Mouse (Mus musculus): ENCODE results near the gene Nup210l.
"Not testable (repeated sequence)": the region's sequence is repeated elsewhere in the genome, so short reads cannot be mapped to it uniquely, and the experiment has no call there.

Nup210l gene

GRCm38 (mm10) chr3:90222455-90222854, 118.5 kb downstream of the Nup210l start:
- in situ Hi-C loops (cut with MboI, MseI), result loop anchor here (5.0 kb wide), 2 partner anchors 150 to 155 kb away; no protein-coding TSS in a partner anchor

GRCm38 (mm10) chr3:90222941-90223340, 119.0 kb downstream of the Nup210l start:
- in situ Hi-C loops (cut with MboI, MseI), result loop anchor here (5.0 kb wide), 2 partner anchors 149 to 154 kb away; no protein-coding TSS in a partner anchor

- in situ Hi-C loops (cut with MboI, MseI), result loop anchor here (5.0 kb wide), 2 partner anchors 148 to 153 kb away; no protein-coding TSS in a partner anchor
Measured at GRCm38 (mm10) chr3:90224331-90224730, 120.4 kb downstream of the Nup210l start.

- in situ Hi-C loops (cut with MboI, MseI), result no loop called here
Measured at GRCm38 (mm10) chr3:90231075-90231474, 127.1 kb downstream of the Nup210l start.

GRCm38 (mm10) chr3:90231507-90232333, 127.8 kb downstream of the Nup210l start, which contains the start of gene Jtb:
Jtb (plus strand) TSS chr3:90231597.
- in situ Hi-C loops (cut with MboI, MseI), result no loop called here

DNA sequence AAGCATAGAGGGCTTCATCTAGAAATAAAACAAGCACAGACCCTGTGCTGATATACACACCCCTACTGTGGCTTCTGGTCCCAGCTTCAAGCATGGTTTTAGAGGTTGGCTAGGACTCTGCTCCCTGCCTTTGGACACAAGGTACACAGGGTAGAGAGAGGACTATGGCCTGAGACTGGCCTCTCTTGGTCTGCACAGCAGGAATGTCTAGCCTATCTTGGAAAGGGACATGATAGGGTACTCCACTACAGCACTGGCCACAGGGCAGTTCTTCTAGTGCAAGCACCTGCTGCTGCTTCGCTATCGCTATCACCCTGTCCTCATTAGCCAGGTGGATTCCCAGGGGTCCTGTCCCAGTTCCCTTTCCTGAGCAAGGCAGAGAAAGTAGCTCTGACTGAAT, 137.3 kb downstream of the Nup210l start:
- in situ Hi-C loops (cut with MboI, MseI), result no loop called here

DNA sequence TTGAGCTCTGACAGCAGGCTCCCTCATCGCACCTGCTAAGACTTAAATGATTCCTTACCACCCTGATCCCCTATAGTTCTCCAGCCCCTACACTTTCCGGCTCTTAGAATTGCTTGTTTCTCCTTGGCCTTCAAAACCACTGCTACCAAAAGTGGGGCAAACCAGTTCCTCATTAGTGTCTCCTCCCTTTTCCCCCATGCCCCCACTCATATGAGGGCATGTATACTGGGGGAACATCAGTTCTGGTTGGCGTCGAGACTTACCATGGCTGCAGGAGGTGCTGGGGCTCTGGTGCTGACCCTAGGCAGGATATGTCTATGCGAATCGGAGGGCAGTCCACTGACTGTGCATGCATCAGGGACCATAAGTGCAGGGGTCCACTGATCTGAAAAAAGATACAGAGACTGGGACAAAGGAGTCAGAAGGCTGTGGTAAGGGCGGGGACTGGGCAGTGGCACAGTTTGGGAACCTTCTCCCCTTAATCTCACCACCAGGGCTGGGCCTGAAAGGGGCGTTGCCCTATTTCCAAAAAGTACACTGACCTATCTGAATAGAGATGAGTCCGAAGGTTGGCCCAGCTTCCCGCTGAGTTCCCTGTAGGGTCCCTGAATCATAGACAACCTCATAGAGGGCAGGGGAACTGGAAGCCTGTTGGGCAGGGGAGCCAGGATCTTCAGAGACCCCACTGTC, 137.9 kb downstream of the Nup210l start:
- in situ Hi-C loops (cut with MboI, MseI), result no loop called here

DNA sequence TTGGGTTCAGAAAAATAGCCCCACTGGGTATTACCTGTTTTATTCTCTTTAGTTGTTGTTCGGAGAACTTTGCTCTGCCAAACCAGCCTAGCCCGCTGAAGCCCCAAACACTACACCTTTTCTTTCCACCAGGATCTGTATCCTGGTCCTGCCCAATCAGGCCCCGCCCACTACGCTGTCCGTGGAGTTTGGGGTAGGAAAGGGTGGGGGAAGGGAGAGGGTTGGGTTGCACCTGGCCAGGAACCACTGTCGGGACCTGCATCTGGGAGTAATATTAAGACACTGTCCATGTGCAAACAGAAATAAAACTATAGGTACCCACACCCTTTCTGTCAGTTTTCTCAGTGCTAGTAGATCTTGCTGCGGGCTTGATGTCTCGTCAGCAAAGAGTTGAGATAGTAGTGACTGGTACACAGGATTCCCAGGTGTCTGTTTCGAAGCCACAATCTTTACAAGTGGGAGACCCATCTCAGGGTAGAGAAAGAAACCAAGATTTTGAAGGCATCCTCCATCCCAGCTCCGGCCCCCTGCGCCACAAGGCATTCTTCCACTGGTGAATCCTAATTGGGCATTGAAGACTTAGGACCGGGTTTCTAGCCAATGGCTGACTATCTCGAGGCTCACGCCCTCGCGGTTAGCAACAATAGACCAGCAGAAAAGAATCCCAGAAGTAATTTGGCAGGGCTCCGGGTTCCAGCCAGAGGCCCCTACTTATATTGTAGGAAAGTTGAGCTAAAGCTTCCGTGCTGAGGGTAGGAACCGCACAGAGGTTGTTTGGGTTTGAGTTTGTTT, 139.2 kb downstream of the Nup210l start, which contains the start of gene Creb3l4:
Gene Creb3l4 (minus strand): TSS at position 529 of the 792 bp plus-strand sequence.
- in situ Hi-C loops (cut with MboI, MseI), result no loop called here

DNA sequence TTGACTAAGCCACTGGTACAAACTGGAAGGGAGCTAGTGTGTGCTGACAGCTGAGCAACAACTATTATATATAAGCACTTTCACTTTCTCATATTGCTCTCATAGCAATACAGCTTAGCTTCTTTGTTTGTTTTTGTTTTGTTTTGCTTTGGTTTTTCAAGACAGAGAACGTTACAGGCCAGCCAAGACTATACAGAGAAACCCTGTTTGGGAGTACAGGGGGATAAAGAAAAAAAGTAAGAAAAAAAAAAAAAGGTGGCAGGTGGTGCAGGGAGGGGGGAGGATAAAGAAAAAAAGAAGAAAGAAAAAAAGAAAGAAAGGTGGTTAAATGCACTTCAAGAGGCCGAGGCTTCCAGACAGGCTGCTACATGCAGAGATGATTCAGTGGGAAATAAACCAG, 141.5 kb downstream of the Nup210l start:
- in situ Hi-C loops (cut with MboI, MseI), result no loop called here

GRCm38 (mm10) chr3:90247630-90247959, 143.7 kb downstream of the Nup210l start:
- in situ Hi-C loops (cut with MboI, MseI), result no loop called here

GRCm38 (mm10) chr3:90247960-90248745, 144.2 kb downstream of the Nup210l start, which contains the start of gene Slc39a1:
Slc39a1 (plus strand) TSS chr3:90248172.
- in situ Hi-C loops (cut with MboI, MseI), result no loop called here

DNA sequence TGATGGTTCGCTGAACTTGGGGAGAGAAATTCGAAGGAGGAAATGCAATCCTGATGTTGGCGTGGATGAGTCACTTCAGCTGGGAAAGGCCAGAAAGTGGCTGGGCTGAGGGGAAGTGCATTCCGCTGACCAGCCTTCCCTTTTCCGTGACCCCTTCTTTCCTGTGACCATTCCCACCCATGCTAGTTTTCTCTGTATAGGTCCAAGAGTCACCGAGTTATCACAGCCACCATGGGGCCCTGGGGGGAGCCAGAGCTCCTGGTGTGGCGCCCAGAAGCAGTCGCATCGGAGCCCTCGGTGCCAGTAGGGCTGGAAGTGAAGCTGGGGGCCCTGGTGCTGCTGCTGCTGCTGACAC, 144.8 kb downstream of the Nup210l start:
- in situ Hi-C loops (cut with MboI, MseI), result no loop called here

GRCm38 (mm10) chr3:90250791-90251190, 146.9 kb downstream of the Nup210l start:
- in situ Hi-C loops (cut with MboI, MseI), result no loop called here

GRCm38 (mm10) chr3:90251731-90252226, 147.8 kb downstream of the Nup210l start:
- in situ Hi-C loops (cut with MboI, MseI), result not testable (repeated sequence)

GRCm38 (mm10) chr3:90252659-90253058, 148.7 kb downstream of the Nup210l start:
- in situ Hi-C loops (cut with MboI, MseI), result not testable (repeated sequence)

- in situ Hi-C loops (cut with MboI, MseI), result not testable (repeated sequence)
Measured at GRCm38 (mm10) chr3:90253174-90253573, 149.2 kb downstream of the Nup210l start.

DNA sequence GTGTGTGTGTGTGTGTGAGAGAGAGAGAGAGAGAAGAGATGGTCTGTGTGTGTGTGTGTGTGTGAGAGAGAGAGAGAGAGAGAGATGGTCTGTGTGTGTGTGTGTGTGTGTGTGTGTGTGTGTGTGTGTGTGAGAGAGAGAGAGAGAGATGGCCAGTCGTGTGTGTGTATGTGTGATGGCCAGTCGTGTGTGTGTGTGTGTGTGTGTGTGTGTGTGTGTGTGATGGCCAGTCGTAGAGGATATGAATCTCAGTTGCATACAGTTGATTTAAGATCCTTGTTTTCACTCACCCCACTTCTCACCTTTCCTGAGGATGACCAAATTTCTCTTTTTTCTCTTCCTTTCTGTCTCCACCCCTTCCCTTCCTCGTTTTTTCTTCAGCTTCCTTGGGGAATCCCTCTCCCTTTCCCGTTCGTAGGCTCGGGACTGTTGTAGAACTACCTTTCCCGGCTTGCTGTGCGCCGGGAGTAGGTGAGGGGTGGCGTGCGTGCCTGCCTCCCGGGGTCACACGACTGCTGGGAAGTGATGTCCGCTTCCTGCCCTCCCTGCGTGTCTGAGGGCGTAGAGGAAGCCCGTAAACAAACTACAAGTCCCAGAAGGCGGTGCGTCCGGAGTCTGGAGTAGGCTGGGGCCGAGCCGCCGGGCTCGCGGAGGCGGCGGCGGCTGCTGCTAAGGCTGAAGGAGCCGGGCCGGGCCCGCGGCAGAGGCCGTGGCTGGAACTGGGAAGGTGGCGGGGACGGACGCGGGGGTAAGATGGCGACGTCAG, 149.9 kb downstream of the Nup210l start, which contains the start of gene Crtc2:
Gene Crtc2 (plus strand): TSS at position 511 of the 766 bp plus-strand sequence.
- in situ Hi-C loops (cut with MboI, MseI), result no loop called here

- in situ Hi-C loops (cut with MboI, MseI), result no loop called here
Measured at GRCm38 (mm10) chr3:90254419-90255193, 150.7 kb downstream of the Nup210l start.

DNA sequence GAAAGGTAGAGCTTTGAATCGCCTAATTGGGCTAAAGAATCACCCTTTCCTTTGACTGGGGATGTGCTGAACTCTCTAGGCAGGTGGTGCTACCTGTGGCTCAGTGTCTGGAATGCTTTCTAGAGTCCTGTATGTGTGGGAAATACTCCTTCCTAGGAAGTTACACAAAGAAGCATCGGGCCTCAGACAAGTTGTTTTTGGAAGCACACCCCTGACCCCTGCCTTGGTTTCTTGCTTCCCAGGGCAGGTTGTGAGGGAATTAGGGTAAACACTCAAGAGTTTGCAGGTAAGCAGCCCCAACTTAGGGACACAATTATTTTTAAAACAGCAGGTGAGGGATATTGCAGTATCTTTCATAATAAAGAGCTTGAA, 151.2 kb downstream of the Nup210l start:
- in situ Hi-C loops (cut with MboI, MseI), result no loop called here
